Mouse (Mus musculus) embryonic facial prominence, embryonic 14.5 days (tissue): ENCODE data around the gene Hdgf. TPM values are rescaled to one million over a fixed set of nuclear protein-coding genes. Genes with fewer than 3 reads are reported as not detected.

Experiments used
- ATAC-seq: fragments of 200-750 bp; cut with Nextera tagmentation; 2 replicates; pipeline ENCODE4 v1.8.0; 2017; ENCODE audit warnings: low read depth, moderate number of reproducible peaks, moderate TSS enrichment
- DNase-seq: peaks from one replicate; pipeline ENCODE4 v3.0.0-alpha.2; 2015; ENCODE audit warnings: low spot score
- H3K27ac ChIP-seq: fragments of 300-500 bp; sonication (generic); replicated peaks from 2 replicates; pipeline ENCODE4 v1.5.1; 2014; ENCODE audit warnings: low read depth, mild to moderate bottlenecking, low read length, moderate library complexity
- H3K27me3 ChIP-seq: fragments of 300-500 bp; sonication (generic); replicated peaks from 2 replicates; pipeline ENCODE4 v1.6.1; 2014; ENCODE audit warnings: low read length; ENCODE audit not compliant: control insufficient read depth, insufficient read depth
- H3K36me3 ChIP-seq: fragments of 300-500 bp; sonication (generic); 2 replicates; pipeline ENCODE4 v1.6.1; 2014; ENCODE audit warnings: low read length, mixed read lengths; ENCODE audit not compliant: control insufficient read depth, insufficient read depth
- H3K4me1 ChIP-seq: fragments of 300-500 bp; sonication (generic); 2 replicates; pipeline ENCODE4 v1.6.1; 2014; ENCODE audit warnings: antibody characterized with exemption, low read length; ENCODE audit not compliant: control insufficient read depth, insufficient read depth
- H3K4me2 ChIP-seq: fragments of 300-500 bp; sonication (generic); 2 replicates; pipeline ENCODE4 v1.6.1; 2014; ENCODE audit warnings: low read depth, mild to moderate bottlenecking, low read length, moderate library complexity, mixed read lengths
- H3K4me3 ChIP-seq: fragments of 300-500 bp; sonication (generic); 2 replicates; pipeline ENCODE4 v1.5.1; 2014; ENCODE audit warnings: low read depth, mild to moderate bottlenecking, low read length
- H3K9ac ChIP-seq: fragments of 300-500 bp; sonication (generic); 2 replicates; pipeline ENCODE4 v1.6.1; 2014; ENCODE audit warnings: low read depth, mild to moderate bottlenecking, low read length, moderate library complexity, mixed read lengths
- H3K9me3 ChIP-seq: fragments of 300-500 bp; sonication (generic); 2 replicates; pipeline ENCODE4 v1.6.1; 2016; ENCODE audit warnings: low read length; ENCODE audit not compliant: control insufficient read depth
- WGBS: fragments of 180-500 bp; shearing (Covaris S2); extraction: QIAGEN DNeasy Blood & Tissue Kit; methylation state at CpG from one replicate; pipeline ENCODE4 v1.1.7; 2014; 5-methylcytosine and 5-hydroxymethylcytosine counted together
- polyA plus RNA-seq: library from polyadenylated mRNA; unstranded; fragments of >200 nt; fragmentation: Nextera tagmentation; extraction: Ambion mirVana; gene quantifications from 2 replicates; pipeline ENCODE4 v1.2.1, GENCODE M21; 2014

The Hdgf gene
- polyA plus RNA-seq, 1 experiment from 2014 or later, result 205 TPM

DNA sequence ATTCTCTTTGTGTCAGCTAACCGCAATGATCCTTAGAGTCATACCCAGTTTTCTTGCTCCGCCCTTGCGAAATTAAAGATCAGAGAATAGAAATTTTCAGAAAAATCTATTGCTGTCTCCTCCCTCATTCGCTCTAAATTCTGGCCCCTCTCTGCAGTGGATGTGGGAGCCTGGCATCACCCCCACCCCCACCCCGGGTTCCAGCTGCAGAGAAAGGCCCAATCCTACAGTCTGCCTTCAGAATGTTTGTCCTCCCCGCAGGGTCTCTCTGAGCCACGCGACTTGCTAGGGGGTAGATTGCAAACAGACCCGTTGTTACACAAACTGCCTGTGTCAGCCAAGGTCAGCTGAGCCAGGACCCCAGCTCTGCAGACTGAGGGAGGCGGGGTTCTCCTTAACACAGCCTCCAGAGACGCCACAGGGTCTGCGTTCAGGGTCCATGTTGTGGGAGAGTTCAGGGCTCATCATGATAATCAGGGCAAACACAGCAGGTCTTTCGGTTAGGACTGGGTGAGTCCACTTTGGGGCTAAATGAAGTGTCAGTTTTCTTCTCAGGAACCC lies 43.9 kb downstream of the Hdgf start:
- Histone ChIP-seq H3K27ac (peak overlapping the region; percentile 96), H3K27me3 (no peaks in the 10 kb centered on the region), H3K4me2 (peak overlapping the region; percentile 77), H3K4me3 (peak overlapping the region; percentile 53), H3K9ac (peak overlapping the region; percentile 70), H3K36me3 (peaks cover 19% of the 10 kb centered on the region), H3K4me1 (peaks cover 65% of the 10 kb centered on the region), H3K9me3 (no peaks in the 10 kb centered on the region)
- no peak for ATAC-seq
- WGBS, result 1% methylated on average over 13 of the region's 13 CpGs
- DNase-seq, result peak; percentile 67

DNA sequence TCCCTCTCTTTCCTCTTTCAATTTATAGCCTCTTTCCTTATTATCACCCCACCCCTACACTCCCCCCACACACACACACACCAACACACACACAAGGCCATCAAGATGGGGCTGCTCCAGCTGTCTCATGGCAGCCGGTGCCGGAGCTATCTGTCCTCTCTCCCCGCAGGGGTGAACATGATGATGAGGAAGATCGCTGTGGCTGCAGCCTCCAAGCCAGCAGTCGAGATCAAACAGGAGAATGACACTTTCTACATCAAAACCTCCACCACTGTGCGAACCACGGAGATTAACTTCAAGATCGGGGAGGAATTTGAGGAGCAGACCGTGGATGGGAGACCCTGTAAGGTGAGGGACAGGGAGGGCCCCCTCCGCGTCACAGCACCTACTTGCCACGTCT lies 45.8 kb downstream of the Hdgf start:
- Histone ChIP-seq H3K9me3 (no peaks in the 10 kb centered on the region), H3K27ac (peak overlapping the region; percentile 77), H3K36me3 (peaks cover 19% of the 10 kb centered on the region), H3K4me3 (peak overlapping the region; percentile 26), H3K4me1 (peaks cover 46% of the 10 kb centered on the region), H3K27me3 (no peaks in the 10 kb centered on the region), H3K4me2 (peak overlapping the region; percentile 77), H3K9ac (peak overlapping the region; percentile 14; the same call in 1 of the 2 replicates)
- 24% methylated on average over 12 of the region's 12 CpGs for WGBS
- DNase-seq (no peak), ATAC-seq (no peak)

DNA sequence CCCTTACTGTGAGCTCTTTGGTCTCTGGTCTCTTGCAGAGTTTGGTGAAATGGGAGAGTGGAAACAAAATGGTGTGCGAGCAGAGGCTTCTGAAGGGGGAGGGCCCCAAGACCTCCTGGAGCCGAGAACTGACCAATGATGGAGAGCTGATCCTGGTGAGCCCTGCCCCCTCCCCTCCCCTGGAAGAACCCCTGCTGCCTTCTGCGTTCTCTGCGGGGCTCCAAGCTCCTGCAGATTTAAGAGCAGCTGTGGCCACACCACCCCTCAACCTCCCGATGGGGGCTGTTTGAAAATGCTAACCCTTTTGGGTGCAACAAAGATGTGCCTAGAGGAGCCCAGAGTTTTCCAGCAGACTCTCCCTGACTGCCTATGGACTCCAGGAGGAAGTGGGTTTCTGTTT lies 46.3 kb downstream of the Hdgf start:
- Histone ChIP-seq H3K9ac (peak overlapping the region; percentile 43), H3K9me3 (no peaks in the 10 kb centered on the region), H3K4me1 (peaks cover 41% of the 10 kb centered on the region), H3K4me2 (peak overlapping the region; percentile 77), H3K27me3 (no peaks in the 10 kb centered on the region), H3K27ac (peak overlapping the region; percentile 77), H3K36me3 (peaks cover 19% of the 10 kb centered on the region), H3K4me3 (peak overlapping the region; percentile 26)
- peak; percentile 89 for DNase-seq
- ATAC-seq, result peak; percentile 53
- 5% methylated on average over 4 of the region's 5 CpGs for WGBS

DNA sequence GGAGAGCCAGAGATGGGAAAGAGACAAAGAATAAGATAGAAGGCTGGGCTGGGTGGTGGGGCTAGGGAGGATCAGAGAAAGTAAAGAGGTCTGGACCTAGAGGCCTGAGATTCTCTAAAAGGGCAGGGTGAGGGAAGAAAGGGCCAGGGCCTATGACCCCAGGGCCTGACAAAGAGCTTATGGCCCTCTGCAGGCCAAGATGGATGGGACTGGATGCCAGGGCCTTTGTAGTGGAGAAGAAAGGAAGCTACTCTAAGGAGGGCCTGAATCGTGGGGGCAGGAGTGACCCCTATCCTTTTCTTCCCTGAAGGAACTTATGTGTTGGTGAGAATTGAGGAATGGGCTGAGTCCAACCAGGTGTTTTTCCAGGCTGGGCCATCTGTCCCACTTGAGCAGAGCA lies 51.9 kb downstream of the Hdgf start:
- H3K27me3 ChIP-seq, result no peaks in the 10 kb centered on the region
- H3K4me1 ChIP-seq, result peaks cover 22% of the 10 kb centered on the region
- H3K27ac ChIP-seq, result no peak overlapping the region; the same call in 1 of the 2 replicates
- H3K4me3 ChIP-seq, result no peak overlapping the region
- ATAC-seq, result no peak
- no peak overlapping the region for H3K4me2 ChIP-seq
- DNase-seq, result no peak
- H3K36me3 ChIP-seq, result peaks cover 16% of the 10 kb centered on the region
- WGBS, result 0% methylated on average over 1 of the region's 1 CpGs
- H3K9ac ChIP-seq, result no peak overlapping the region
- no peaks in the 10 kb centered on the region for H3K9me3 ChIP-seq

DNA sequence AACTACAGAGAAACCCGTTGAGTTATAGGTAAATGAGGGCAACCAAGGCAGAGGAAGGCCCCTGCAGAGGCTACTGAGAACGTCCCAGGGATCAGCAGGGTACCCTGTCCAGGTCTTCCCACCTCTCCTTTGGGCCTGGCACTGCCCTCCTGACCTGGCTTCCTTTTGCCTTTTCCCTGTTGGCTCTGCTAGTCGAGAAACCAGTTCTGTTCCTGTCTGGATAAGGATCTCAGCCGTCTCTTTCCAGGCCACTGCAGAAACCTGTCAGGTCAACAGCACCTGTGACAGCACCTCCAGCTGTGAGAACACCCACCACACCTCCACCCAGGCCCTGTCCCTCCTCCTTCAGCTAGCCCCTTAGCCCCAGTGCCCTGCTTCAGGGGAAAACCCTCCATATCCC lies 52.4 kb downstream of the Hdgf start:
- no peak overlapping the region for H3K4me2 ChIP-seq
- H3K27me3 ChIP-seq, result no peaks in the 10 kb centered on the region
- ATAC-seq (no peak), DNase-seq (no peak)
- peaks cover 22% of the 10 kb centered on the region for H3K4me1 ChIP-seq
- WGBS, result 21% methylated on average over 4 of the region's 4 CpGs
- H3K9ac ChIP-seq, result no peak overlapping the region
- peak overlapping the region; percentile 96; the same call in 1 of the 2 replicates for H3K27ac ChIP-seq
- H3K9me3 ChIP-seq, result no peaks in the 10 kb centered on the region
- no peak overlapping the region for H3K4me3 ChIP-seq
- peaks cover 12% of the 10 kb centered on the region for H3K36me3 ChIP-seq

DNA sequence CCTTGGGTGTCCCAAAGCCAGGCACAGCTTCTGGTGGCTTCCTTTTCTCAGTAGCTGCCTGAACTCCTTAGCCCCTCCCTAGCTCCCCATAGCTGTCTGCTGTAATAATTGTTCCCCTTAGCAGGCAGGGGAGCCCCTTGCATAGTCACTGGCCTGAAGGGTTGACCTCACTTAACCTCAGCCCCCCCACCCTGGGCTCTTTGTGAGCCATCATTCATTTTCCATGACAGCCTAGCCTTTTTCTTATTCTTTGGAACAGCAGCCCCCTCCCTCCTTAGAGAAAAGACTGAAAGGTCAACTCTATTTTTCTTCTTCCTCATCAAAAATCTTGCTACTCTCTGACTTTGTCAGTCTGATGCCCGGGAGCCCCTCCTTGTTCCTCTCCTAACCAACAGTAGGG lies 52.8 kb downstream of the Hdgf start:
- peaks cover 10% of the 10 kb centered on the region; the same call in 1 of the 2 replicates for H3K36me3 ChIP-seq
- 34% methylated on average over 1 of the region's 1 CpGs for WGBS
- H3K4me1 ChIP-seq, result peaks cover 22% of the 10 kb centered on the region
- H3K27me3 ChIP-seq, result no peaks in the 10 kb centered on the region
- H3K9ac ChIP-seq, result no peak overlapping the region
- H3K9me3 ChIP-seq, result no peaks in the 10 kb centered on the region
- peak overlapping the region; percentile 96 for H3K27ac ChIP-seq
- no peak for ATAC-seq
- no peak overlapping the region for H3K4me2 ChIP-seq
- H3K4me3 ChIP-seq, result no peak overlapping the region
- no peak for DNase-seq

DNA sequence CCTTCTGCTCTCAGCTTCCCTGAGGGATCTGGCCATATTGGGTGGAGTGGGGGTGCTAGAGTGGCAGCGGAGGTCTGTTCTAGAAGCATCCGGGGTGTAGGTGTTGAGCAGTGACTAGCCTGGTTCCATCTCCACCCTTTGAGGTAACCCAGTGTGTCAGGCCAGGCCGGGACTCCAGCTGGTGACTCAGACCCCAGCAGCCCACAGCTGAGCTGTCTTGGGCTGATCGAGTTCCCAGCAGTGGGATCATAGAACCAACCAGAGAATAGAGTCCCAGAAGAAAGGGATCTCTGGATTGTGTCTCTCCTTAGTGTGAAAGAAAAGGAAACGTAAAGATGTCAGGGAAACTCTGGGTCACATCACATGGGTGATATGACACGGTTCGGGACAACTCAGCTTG lies 53.2 kb downstream of the Hdgf start:
- 57% methylated on average over 7 of the region's 7 CpGs for WGBS
- Histone ChIP-seq H3K4me2 (no peak overlapping the region), H3K9ac (no peak overlapping the region), H3K36me3 (peaks cover 7% of the 10 kb centered on the region; the same call in 1 of the 2 replicates), H3K27ac (peak overlapping the region; percentile 96), H3K4me3 (no peak overlapping the region), H3K27me3 (no peaks in the 10 kb centered on the region), H3K9me3 (no peaks in the 10 kb centered on the region), H3K4me1 (peaks cover 22% of the 10 kb centered on the region)
- ATAC-seq, result no peak
- DNase-seq, result no peak

DNA sequence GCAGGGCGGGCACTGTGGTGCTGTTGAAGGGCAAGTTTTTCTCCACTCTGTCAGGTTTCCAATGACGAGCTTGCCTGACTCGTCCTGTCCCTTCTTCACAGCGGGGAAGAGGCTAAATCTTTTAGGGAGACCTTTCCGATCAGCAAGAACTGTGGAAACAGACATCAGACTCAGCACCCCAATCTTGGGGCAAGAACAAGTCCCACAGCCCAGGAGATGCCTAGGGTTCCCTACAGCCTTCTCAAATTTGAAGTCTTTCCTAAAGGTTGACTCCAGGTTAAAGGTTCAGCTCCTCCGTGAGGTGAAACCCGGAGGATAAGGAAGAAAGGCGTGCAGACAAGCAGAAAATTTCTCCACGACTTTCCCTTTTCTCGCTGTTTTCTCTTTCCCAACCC lies 54.1 kb downstream of the Hdgf start:
- Histone ChIP-seq H3K4me3 (peak overlapping the region; percentile 38), H3K27ac (peak overlapping the region; percentile 96), H3K9ac (peak overlapping the region; percentile 65), H3K9me3 (no peaks in the 10 kb centered on the region), H3K36me3 (no peaks in the 10 kb centered on the region), H3K4me2 (peak overlapping the region; percentile 62), H3K4me1 (peaks cover 22% of the 10 kb centered on the region), H3K27me3 (no peaks in the 10 kb centered on the region)
- DNase-seq (no peak), ATAC-seq (no peak)
- 6% methylated on average over 10 of the region's 10 CpGs for WGBS

DNA sequence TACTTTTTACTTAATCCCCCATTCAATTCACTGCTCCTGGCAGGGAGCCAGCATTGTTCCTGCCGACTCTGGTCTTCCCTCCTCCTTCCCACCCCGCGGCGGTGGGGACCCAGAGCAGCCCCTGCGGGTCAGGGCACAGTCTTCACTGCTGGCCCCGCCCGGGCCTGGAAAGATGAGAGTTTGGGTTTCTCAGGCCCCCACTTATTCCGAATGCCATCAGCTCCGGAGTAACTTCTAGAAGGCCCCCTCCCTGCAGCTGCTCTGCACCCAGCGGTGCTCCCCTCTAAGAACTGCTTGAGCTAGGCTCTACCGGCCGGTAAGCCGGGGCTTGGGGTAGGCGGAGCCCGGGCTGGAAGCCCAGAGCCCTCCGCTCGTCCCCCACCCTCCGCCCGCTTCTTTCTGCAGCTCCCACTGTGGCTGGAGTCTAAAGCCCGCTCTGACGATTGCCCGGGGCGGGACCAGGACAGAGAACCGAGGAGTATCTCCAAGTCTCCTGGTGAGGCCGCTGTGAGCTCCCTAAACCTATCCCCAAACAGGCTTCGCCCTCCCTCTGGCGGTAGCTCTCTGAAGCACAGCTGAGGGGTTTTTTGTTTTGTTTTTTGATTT lies 54.6 kb downstream of the Hdgf start:
- peak overlapping the region; percentile 96 for H3K27ac ChIP-seq
- H3K4me1 ChIP-seq, result peaks cover 22% of the 10 kb centered on the region
- H3K9me3 ChIP-seq, result no peaks in the 10 kb centered on the region
- ATAC-seq, result peak; percentile 98
- H3K9ac ChIP-seq, result peak overlapping the region; percentile 65
- peak; percentile 99 for DNase-seq
- 1% methylated on average over 27 of the region's 27 CpGs for WGBS
- peak overlapping the region; percentile 38 for H3K4me3 ChIP-seq
- H3K4me2 ChIP-seq, result peak overlapping the region; percentile 62
- H3K36me3 ChIP-seq, result no peaks in the 10 kb centered on the region
- no peaks in the 10 kb centered on the region for H3K27me3 ChIP-seq
